Comparison of ENCODE assay signal across 8 mouse cellular contexts in the genomic region with DNA sequence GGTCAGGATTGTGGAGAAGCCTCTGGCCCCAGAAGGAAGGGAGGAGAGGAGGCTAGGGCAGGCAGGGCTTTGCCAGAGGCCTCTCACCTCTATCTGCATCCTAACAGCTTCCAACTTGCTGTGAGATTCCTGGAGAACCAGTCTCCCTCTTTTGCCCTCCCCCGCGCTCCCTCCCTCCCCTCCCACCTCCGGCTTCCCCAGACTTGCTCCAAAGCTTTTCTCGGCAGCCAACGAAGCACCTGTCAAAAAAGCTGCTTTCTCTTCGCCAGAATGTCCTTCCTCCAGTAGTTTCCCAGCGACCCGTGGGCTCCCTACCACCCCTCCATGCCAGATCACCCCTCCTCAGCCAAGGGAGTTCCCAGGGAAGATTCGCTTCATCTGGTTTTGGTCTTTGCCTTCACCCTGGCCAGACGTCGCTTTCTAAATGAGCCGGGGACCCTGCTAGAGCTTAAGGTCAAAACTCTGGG. TPM values are rescaled to one million over a fixed set of nuclear protein-coding genes. Genes with fewer than 3 reads are reported as not detected.
DNase-seq lines count a peak whose midpoint lies in the region; ATAC-seq and TF ChIP-seq lines count a peak whose summit lies in the region.

No protein-coding gene starts in this region.

- no peaks in the 10 kb centered on the region for H3K36me3 ChIP-seq in testis, adult 2 months (ENCODE audit: control insufficient read depth, insufficient read depth, low read length)
- H3K36me3 ChIP-seq in hindbrain, embryonic 11.5 days (ENCODE audit: control insufficient read depth, insufficient read depth, low read length), result no peaks in the 10 kb centered on the region
- no peaks in the 10 kb centered on the region for H3K36me3 ChIP-seq in limb, embryonic 14.5 days (ENCODE audit: control insufficient read depth, insufficient read depth, low read length)
- H3K36me3 ChIP-seq in stomach, postnatal 0 days (ENCODE audit: control insufficient read depth, insufficient read depth, low read length), result no peaks in the 10 kb centered on the region

- H3K4me2 ChIP-seq in hindbrain, embryonic 11.5 days (replicated peaks; ENCODE audit: low read depth, low read length), result peak overlapping the region; percentile 91
- peak overlapping the region; percentile 95 for H3K4me2 ChIP-seq in limb, embryonic 14.5 days (replicated peaks; ENCODE audit: low read depth, low read length, severe bottlenecking)
- peak overlapping the region; percentile 88 for H3K4me2 ChIP-seq in stomach, postnatal 0 days (replicated peaks; ENCODE audit: low read depth)

- TF ChIP-seq POLR2A in testis, adult 2 months (IDR thresholded peaks at IDR 0.05; ENCODE audit: control insufficient read depth, low read depth, low read length), result no peak
- TF ChIP-seq POLR2A in limb, embryonic 14.5 days (IDR thresholded peaks at IDR 0.05; ENCODE audit: borderline replicate concordance, extremely low read depth, insufficient read depth, insufficient read length), result no peak

- intact Hi-C loops in gastrocnemius, postnatal 36 days (cut with DNase I), result no loop called here

- 0 out of 2 replicates have a peak, but pooled peaks have one; percentile 3 for ATAC-seq in hindbrain, embryonic 11.5 days (ENCODE audit: low FRiP score)
- ATAC-seq in limb, embryonic 14.5 days (ENCODE audit: low FRiP score, low read depth), result no peak
- ATAC-seq in stomach, postnatal 0 days (ENCODE audit: low FRiP score, low TSS enrichment), result no peak

- TF ChIP-seq EP300 in stomach, postnatal 0 days (optimal IDR thresholded peaks at IDR 0.05), result no peak

- no peak for TF ChIP-seq CTCF in testis, adult 2 months (IDR thresholded peaks at IDR 0.05; ENCODE audit: control insufficient read depth, insufficient read depth, insufficient replicate concordance, low read depth, low read length)
- TF ChIP-seq CTCF in stomach, postnatal 0 days (IDR thresholded peaks at IDR 0.05; ENCODE audit: low read depth), result no peak

- peaks cover 13% of the 10 kb centered on the region for H3K4me1 ChIP-seq in testis, adult 2 months (ENCODE audit: control insufficient read depth, insufficient read depth, low read length)
- H3K4me1 ChIP-seq in hindbrain, embryonic 11.5 days (replicated peaks; ENCODE audit: control insufficient read depth, insufficient read depth, low read length), result peaks cover 8% of the 10 kb centered on the region; the same call in 1 of the 2 replicates
- H3K4me1 ChIP-seq in limb, embryonic 14.5 days (ENCODE audit: control insufficient read depth, insufficient read depth, low read length), result no peaks in the 10 kb centered on the region
- H3K4me1 ChIP-seq in stomach, postnatal 0 days (replicated peaks; ENCODE audit: control insufficient read depth, insufficient read depth), result no peaks in the 10 kb centered on the region

- H3K27ac ChIP-seq in testis, adult 2 months (ENCODE audit: control insufficient read depth, insufficient read depth, low read depth, low read length), result no peak overlapping the region
- no peak overlapping the region for H3K27ac ChIP-seq in hindbrain, embryonic 11.5 days (ENCODE audit: low read depth, low read length)
- H3K27ac ChIP-seq in limb, embryonic 14.5 days (replicated peaks; ENCODE audit: low read depth, low read length), result no peak overlapping the region
- peak overlapping the region; percentile 78 for H3K27ac ChIP-seq in stomach, postnatal 0 days (replicated peaks)

- H3K27me3 ChIP-seq in testis, adult 2 months (ENCODE audit: control insufficient read depth, insufficient read depth, low read length), result no peaks in the 10 kb centered on the region
- no peaks in the 10 kb centered on the region for H3K27me3 ChIP-seq in hindbrain, embryonic 11.5 days (ENCODE audit: control insufficient read depth, insufficient read depth, low read length)
- H3K27me3 ChIP-seq in limb, embryonic 14.5 days (ENCODE audit: control insufficient read depth, insufficient read depth, low read length), result peaks cover 20% of the 10 kb centered on the region
- no peaks in the 10 kb centered on the region for H3K27me3 ChIP-seq in stomach, postnatal 0 days (ENCODE audit: control insufficient read depth, insufficient read depth, low read length)

- no peaks in the 10 kb centered on the region for H3K9me3 ChIP-seq in hindbrain, embryonic 11.5 days (ENCODE audit: control insufficient read depth, low read length)
- H3K9me3 ChIP-seq in limb, embryonic 14.5 days (ENCODE audit: control insufficient read depth, low read length), result no peaks in the 10 kb centered on the region
- no peaks in the 10 kb centered on the region for H3K9me3 ChIP-seq in stomach, postnatal 0 days (ENCODE audit: control insufficient read depth, low read length)

- H3K4me3 ChIP-seq in testis, adult 2 months (ENCODE audit: control insufficient read depth, low read depth, low read length), result peak overlapping the region; percentile 77; the same call in 1 of the 2 replicates
- peak overlapping the region; percentile 76 for H3K4me3 ChIP-seq in hindbrain, embryonic 11.5 days (ENCODE audit: low read depth, low read length)
- H3K4me3 ChIP-seq in limb, embryonic 14.5 days (replicated peaks; ENCODE audit: low read length), result peak overlapping the region; percentile 64
- H3K4me3 ChIP-seq in stomach, postnatal 0 days (ENCODE audit: low read depth, low read length), result peak overlapping the region; percentile 63

- H3K9ac ChIP-seq in hindbrain, embryonic 11.5 days (ENCODE audit: low read depth, low read length), result peak overlapping the region; percentile 83
- H3K9ac ChIP-seq in limb, embryonic 14.5 days (ENCODE audit: low read depth, low read length, severe bottlenecking), result peak overlapping the region; percentile 68; the same call in 1 of the 2 replicates
- peak overlapping the region; percentile 75 for H3K9ac ChIP-seq in stomach, postnatal 0 days (ENCODE audit: low read length)

- 0% methylated on average over 12 of the region's 12 CpGs for WGBS in hindbrain, embryonic 11.5 days
- WGBS in limb, embryonic 14.5 days, result 2% methylated on average over 12 of the region's 12 CpGs
- 2% methylated on average over 12 of the region's 12 CpGs for WGBS in stomach, postnatal 0 days

- DNase-seq in testis, postnatal 14 days (ENCODE audit: low spot score), result no peak
- no peak for DNase-seq in hindbrain, embryonic 11.5 days (ENCODE audit: low spot score)
- no peak for DNase-seq in limb, embryonic 14.5 days (ENCODE audit: low spot score)
- DNase-seq in stomach, postnatal 0 days (ENCODE audit: low spot score), result peak; percentile 73
- no peak for DNase-seq in adrenal gland, adult 2 months
- DNase-seq in cerebellum, adult 8-10 months, result no peak
- DNase-seq in gastrocnemius, postnatal 36 days, result no peak

RNA-seq across cellular contexts. Expression of gene Wwc1, which starts 1.0 kb away (rescaled TPM):
- polyA plus RNA-seq in testis, adult 2 months (2012; rRNA removed), result 2.7 and 3.8 TPM in 2 replicates
- 7.0 and 8.5 TPM in 2 replicates for polyA plus RNA-seq in hindbrain, embryonic 11.5 days (2014; fragmentation: Nextera tagmentation; extraction: Ambion mirVana)
- polyA plus RNA-seq in limb, embryonic 14.5 days (2012; rRNA removed), result 9.1 and 13.9 TPM in 2 replicates
- polyA plus RNA-seq in limb, embryonic 14.5 days (2014; fragmentation: Nextera tagmentation; extraction: Ambion mirVana), result 5.8 and 10.2 TPM in 2 replicates
- 7.8 and 9.0 TPM in 2 replicates for polyA plus RNA-seq in stomach, postnatal 0 days (2015; fragmentation: Nextera tagmentation; extraction: Ambion mirVana)
- 10 to 100 TPM; 81.6 to 88.3 TPM for total RNA-seq in adrenal gland, adult 2 months (2021)
- polyA plus RNA-seq in adrenal gland, adult 2 months (2012; rRNA removed), result 27.1 and 35.2 TPM in 2 replicates
- under 1 TPM in 1 of 2 experiments, not detected in 1; 0.31 TPM for total RNA-seq in gastrocnemius, postnatal 36 days (2021)
